Mouse (Mus musculus): ENCODE results near the gene Fam43a. TPM values are rescaled to one million over a fixed set of nuclear protein-coding genes. Genes with fewer than 3 reads are reported as not detected.

Gene Fam43a
- total RNA-seq, 2 experiments from 2014 or later, result 9.0 to 12.7 TPM

DNA sequence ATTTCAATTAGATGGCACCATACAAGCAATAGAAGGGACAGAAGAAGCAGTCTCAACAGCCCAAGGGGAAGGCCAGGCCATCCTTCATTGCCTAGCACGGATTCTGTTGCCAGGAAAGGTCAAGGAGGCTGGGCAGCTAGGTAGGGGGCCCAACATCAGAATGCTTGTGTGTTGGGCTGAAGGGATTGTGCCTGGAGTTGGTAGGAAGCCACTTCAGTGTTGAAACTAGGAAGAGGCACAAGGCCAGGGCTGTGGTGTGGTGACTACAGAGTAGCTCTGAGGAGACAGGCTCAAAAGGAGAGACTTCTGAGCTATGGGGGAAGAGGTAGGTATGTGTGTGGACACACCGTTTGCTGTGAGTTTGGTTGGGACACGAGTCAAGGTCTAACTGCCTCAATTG, 4.2 kb upstream of the Fam43a start:
- DNase-seq (ENCODE audit: extremely low spot score in 1 of 2, low spot score in 1 of 2), result no peak

DNA sequence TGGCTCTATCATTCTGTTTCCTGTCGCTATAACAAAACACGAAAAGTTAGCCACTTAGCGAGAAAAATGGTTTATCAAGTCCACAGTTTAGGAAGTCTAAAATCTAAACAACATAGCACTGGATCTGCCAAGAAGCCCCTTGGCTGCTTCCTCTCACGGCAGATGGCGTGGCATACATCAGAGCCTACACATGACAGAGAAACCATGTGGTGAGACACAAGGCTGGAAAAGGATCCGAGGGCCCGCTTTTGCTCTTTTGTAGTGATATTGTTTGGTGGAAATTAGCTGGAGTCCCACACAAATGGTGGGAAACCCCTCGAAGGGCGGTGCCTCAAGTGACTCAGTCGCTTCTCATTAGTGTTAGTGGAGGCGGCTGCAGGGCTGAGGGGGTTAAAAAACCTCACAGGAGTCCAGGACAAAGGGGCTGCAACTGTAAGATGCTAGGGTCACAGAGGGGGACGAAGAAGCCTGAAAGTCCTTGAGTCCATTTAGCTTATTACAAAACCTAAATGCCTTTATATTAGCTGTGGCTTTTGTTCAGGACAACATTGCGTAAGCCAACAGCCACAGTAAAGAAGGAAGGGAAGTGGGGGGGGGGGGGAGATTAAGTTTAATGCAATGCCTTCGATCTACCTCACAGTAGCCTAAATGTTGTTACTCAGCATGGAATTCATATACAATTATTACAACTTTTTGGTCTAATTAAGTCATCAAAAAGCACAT, 3.5 kb upstream of the Fam43a start:
- peak in 1 of 2 experiments; percentile 26 for DNase-seq (ENCODE audit: extremely low spot score in 1 of 2, low spot score in 1 of 2)

DNA sequence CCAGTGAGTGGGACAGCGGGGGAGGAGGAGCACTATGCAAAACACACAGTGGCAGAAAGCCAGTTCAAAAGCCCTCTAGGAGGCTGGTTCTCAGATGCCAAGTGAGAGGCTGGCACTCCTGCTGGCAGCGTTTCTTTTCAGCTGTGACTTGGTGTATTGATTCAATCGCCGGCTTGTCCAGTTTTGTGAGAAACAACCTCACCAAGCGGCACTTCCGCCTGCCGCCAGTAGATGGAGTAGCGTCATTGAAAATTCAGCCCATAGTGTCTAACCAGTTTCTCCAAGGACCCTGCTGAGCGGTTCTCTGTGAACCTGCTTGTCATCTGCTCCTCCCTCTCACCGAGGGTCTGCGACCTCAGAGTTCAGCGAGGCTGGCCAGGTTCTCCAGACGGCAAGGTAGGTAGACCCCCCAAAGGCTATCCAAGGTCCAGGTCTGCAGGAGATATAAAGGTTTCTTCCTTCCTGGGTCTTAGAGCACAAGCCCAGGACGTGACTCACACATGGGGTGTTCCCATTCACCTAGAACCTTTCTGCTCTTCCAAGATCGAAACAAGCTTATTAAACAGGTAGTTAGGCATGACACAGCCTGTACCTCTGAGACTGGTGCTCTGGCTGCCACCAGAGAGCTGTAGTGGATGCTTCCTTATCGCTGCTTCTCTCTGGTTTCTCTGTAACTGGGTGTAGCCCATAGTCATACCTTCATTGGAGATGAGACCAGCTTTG, 2.4 kb upstream of the Fam43a start:
- peak; percentile 92 to 99 for DNase-seq (ENCODE audit: extremely low spot score in 1 of 2, low spot score in 1 of 2)

DNA sequence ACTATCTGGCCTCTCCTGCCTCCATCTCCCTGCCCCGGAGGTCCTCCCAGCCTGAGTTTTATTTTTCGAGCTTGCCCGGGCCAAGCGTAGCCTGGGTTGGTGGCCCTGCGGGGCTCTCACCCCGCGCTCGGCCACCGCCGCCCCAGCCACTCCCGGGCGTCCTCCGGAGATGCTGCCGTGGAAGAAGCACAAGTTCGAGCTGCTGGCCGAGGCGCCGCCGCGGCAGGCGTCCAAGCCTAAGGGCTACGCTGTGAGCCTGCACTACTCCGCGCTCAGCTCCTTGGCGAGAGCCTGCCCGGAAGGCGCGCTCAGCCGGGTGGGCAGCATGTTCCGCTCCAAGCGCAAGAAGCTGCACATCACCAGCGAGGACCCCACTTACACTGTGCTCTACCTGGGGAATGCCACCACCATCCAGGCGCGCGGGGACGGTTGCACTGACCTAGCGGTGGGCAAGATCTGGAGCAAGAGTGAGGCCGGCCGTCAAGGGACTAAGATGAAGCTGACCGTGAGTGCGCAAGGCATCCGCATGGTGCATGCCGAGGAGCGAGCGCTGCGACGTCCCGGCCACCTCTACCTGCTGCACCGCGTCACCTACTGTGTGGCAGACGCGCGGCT, 1.0 kb downstream of the Fam43a start:
- peak in 1 of 2 experiments; percentile 24 for DNase-seq (ENCODE audit: extremely low spot score in 1 of 2, low spot score in 1 of 2)

DNA sequence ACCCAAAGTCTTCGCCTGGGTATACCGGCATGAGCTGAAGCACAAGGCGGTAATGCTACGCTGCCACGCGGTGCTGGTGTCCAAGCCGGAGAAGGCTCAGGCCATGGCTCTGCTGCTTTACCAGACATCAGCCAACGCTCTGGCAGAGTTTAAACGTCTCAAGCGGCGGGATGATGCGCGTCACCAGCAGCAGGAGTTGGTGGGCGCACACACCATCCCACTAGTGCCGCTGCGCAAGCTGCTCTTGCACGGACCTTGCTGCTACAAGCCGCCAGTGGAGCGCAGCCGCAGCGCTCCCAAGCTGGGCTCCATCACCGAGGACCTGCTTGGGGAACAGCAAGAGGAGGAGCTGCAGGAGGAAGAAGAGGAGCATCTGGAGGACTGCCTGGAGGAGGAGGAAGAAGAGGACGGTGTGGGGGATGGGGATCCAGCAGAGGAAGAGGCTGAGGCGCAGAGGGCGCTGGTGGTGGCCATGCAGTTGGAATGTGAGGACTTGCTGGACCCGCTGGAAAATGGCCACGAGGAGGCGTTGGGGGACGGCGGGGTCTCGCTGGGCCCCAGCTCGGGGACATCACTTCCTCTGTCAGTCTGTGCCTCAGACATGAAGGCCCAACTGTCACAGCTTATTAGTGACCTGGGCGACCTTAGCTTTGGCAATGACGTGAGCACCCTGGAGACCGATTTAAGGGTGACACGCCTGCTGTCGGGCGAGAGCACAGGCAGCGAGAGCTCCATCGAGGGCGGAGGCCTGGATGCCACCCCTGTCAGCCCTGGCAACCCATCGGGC, 1.7 kb downstream of the Fam43a start:
- peak in 1 of 2 experiments; percentile 29 for DNase-seq (ENCODE audit: extremely low spot score in 1 of 2, low spot score in 1 of 2)

DNA sequence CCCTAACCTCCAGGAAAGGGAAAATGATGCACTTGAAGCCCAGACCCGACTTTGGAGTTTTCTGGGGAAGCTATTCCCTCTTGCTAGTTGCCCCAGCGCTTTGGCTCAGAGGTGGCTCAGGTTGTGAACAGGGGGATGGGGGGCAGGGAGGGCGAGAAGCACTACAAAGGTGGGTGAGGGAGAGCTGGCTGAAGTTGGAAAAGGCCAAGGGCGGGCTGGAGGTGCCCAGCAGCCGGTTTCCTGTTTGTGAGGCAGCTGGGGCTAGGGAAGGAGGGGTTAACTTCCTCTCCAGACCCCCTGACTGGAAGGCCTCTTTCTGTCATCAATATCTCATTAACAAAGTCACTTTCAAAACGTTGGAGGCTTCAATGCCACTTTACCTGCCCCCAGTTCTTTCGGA, 2.4 kb downstream of the Fam43a start:
- no peak for DNase-seq (ENCODE audit: extremely low spot score in 1 of 2, low spot score in 1 of 2)

DNA sequence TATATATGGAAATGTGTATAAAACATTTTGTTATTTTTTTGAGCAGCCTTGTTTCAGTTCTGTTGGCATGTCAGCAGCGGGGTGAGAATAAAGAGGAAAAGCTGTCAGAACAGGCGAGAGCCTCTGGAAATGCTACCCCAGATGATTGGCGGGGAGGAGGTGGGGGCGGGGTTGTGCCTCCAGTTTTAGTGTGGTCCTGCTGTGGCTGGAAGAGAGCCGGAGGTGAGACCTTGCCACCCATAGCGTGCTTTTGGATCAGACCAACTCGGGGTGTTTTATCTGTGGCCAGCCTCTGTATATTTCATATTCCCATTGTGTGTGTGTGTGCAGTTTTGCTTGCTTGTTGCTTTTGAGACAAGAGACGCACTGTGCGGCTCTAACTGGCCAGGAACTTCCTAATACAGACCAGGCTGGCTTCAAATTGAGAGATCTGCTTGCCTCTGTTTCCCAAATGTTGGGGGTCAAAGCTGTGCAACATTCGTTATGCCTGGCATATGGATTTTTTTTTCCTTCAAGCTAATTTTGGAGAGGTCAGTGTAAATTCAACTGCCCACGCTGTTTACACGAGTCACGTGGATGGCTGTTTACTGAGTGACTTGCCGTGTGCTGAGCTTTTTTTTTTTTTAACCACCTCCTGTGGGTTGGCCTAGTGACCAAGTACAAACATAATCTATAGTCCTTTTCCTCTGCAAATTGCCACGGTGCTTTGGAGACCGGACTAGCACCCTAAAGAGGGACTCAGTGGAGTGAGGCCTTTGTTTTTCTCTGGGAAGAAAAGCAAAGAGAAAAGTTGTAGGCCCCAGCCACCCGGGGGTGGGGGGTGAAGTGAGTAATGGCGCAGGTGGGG, 3.4 kb downstream of the Fam43a start:
- DNase-seq (ENCODE audit: extremely low spot score in 1 of 2, low spot score in 1 of 2), result no peak

DNA sequence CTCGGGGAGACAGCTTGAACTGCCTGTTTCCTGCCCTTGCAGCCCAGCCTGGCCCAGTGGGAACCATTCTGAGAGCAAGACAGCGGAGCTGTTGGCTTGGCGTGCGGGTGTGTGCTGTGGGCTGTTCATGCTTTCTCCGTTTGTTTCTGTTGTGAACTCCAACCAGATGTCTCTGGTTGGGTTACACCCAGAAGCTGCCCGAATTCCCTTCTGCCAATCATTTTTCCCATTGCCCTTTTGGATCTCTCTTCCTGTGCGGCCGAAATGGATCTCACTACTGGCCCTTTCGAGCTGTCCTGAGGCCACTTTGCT, 4.0 kb downstream of the Fam43a start:
- no peak for DNase-seq (ENCODE audit: extremely low spot score in 1 of 2, low spot score in 1 of 2)

DNA sequence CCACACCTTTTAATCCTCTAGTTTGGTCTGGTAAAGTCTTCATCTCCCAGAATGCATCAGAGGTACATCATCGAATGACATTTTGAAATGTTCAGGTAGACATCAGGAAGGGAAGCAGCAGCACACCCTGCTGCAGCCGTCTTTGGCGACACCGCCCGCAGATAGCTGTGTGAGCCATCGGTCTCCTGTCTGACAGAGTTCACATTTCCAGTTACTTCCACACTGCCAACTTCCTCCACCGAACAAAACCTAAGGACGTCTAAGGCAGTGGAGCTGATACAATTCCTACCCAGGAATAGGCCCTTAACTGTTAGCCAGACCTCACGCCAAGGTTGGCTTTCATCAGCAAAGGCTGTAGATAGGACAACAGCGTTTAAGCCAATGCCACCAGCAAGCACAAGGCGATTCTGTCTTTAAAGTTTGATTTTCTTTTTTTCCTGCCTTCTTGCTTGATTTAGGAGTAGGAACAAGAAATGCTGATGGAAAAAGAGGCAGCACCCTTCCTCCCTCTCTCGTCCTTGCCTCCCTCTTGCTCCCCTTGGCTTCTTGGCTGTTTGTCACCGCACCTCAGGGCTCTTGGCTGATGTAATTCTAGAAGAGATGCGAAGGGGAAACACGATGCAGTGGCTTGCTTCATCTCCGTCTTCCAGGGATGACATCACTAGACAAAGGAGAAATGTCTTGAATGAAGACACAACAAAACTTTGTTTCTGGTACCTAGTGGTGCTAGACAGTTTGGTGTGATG, 4.7 kb downstream of the Fam43a start:
- DNase-seq (ENCODE audit: extremely low spot score in 1 of 2, low spot score in 1 of 2), result no peak

DNA sequence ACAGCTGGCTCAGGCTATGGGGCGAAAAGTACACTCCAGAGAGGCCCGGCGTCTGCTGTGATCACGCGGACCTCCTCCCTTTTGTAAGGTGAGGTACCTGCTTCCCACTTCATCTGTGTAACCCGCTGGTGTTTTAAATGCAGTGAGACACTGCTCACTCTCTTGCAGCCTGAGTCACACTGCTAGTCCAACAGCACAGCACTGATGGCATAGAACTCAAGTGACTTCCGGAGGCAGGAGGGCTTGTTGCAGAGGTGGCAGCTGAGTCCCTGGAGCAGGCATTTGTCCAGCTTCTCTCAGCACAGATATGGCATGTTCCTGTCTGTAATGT, 5.2 kb downstream of the Fam43a start:
- DNase-seq (ENCODE audit: extremely low spot score in 1 of 2, low spot score in 1 of 2), result no peak

DNA sequence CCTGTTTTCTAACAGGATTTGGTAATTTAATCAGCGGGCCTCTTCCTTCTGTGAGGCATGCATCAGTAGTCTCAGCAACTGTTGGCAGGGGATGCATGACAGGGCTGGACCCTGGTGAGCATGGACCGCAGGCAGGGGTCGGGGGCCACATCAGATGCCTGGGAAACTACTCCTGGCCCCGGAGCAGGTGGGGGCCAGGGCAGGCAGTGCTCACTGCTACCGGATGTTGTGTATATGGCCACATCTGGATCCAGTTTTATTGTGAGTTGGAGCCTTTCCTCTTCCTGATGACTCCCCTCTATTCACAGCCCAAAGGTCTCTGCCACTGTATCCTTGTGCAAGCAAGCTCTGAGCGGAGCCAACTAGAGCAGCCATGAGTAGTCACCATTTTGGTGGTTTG, 6.0 kb downstream of the Fam43a start:
- DNase-seq (ENCODE audit: extremely low spot score in 1 of 2, low spot score in 1 of 2), result no peak

DNA sequence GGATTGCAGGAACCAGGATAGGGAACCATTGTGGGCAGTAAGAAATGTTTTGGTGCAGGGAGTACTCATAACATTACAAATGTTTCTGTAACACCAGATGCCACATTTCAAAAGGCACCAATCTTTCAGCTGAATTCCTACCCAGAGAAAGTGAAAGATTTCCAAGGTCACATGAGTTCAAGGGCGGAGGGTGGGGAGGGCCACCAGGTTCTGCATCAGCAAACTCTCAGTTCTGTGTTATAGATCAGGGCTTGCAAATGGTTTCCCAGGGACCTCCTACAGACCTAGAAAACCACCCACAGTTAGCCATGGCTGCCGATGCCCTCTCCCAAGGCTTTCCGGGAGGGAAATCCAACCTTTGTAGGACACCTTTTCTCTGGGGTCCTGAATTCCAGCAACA, 8.3 kb downstream of the Fam43a start:
- no peak for DNase-seq (ENCODE audit: extremely low spot score in 1 of 2, low spot score in 1 of 2)

DNA sequence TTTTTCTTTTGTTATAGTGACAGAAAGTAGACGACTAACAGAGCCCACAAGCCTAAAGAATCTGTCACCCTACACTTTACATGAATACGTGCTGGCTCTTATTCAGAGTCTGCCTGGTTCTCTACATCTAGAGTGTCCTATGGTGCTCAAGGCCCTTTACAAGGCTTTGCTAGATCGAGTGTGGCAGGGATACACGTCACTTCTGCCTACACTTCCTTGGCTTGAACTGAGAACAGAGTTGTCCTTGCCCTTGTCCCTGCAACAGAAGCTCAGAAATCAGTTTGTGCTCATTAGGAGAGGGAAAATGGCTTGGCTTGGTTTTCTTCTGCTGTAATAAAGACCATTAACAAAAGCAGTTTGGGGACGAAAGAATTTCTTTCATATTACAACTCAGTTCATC, 11.8 kb downstream of the Fam43a start:
- no peak for DNase-seq (ENCODE audit: extremely low spot score in 1 of 2, low spot score in 1 of 2)

DNA sequence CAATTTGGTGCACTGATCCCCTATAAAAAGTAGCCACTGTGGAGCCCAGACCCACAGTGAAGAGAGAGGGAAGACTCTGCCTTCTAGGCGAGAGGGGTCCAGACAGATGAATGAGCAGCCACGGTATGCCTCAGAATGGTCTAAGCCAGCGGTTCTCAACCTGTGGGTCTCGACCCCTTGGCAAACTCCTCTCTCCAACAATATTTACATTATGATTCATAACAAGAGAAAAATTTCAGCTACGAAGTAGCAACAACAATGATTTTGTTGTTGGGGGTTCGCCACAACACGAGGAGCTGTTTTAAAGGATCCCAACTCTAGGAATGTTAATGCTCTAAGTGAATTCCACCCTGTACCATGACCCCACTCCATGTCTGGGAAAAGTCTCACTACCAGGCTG, 13.6 kb downstream of the Fam43a start:
- DNase-seq (ENCODE audit: extremely low spot score in 1 of 2, low spot score in 1 of 2), result no peak

DNA sequence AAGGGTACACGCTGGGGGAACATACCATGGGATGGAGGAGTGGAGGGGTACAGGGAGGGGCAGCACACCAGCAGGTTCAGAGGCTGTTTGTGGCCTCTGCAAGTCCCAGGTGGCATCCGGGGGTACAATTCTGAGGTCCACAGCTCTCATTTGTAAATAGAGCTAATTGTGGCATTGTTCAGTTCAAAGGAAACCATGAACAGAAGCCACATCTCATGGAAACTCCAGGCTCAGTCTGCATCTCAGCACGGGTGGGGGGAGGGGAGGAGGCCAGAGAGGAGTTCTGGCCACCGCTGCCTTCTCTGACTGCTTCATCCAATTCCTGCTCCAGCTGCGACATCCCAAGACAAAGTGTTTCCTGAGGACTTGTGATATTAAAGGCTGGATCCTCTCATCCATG, 14.6 kb downstream of the Fam43a start:
- DNase-seq (ENCODE audit: extremely low spot score in 1 of 2, low spot score in 1 of 2), result no peak

DNA sequence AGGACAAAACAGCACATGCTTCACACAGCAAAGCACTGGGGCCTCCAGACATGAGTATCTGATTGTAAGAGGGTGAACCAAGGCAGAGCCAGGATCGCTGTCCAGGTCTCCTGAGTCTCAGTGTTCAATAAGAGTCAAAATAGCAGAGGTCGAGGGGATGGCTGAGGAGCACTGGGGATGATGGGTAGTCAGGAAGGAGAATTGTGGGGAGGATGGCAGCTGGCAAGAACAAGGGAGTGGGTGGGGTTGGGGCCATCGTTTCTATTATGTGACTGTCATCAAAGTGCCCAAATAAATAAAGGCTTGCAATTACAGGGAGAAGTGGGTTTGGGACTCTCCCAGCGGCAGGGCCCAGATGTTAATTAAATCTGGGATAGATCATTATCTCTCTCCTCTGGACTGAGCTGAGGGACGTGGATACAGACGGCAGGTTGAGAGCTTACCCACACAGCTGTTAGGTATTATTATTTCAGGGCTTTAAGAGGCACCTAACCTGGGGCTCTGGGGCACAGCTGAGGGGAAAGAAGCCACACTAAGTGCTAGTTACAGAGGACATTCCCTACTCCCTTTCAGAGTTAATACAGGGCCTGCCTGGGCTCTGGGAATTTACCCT, 15.3 kb downstream of the Fam43a start:
- DNase-seq (ENCODE audit: extremely low spot score in 1 of 2, low spot score in 1 of 2), result no peak

DNA sequence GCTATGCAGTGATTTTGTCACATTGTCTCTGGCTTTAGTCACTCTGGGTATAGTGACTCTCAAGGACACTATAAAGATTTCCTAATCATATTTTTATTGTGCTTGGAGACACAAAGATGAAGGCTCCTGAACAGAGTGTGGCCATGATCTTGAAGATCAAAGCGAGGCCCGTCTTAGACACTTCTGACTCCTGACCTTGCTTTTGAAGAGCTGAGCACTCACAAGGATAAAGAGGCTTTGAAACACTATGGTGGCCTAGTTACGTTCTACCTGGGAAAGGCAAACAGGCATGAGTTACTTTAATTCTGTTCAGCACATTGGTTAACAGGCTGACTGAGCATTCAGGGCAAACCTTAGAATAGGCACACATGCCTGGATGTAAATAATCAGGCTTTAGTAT, 16.8 kb downstream of the Fam43a start:
- no peak for DNase-seq (ENCODE audit: extremely low spot score in 1 of 2, low spot score in 1 of 2)

DNA sequence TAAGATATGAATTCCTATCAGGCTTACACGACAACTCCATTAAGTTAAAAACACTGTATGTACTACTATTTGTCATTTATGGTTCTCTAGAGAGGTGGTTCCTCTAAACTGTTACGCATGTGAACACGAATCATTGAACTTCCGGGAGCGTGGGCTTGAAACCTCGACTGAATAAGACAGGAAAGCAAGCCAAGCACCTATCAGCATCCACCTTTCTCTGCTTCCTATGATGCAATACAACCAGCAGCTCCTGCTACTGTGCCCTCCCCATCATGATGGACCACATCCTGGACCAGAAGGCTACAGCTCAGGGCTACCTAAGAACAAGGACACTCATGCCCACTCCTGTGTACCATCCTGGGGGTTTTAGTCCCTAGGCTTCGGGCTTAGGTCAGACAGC, 24.1 kb downstream of the Fam43a start:
- DNase-seq (ENCODE audit: extremely low spot score in 1 of 2, low spot score in 1 of 2), result no peak

DNA sequence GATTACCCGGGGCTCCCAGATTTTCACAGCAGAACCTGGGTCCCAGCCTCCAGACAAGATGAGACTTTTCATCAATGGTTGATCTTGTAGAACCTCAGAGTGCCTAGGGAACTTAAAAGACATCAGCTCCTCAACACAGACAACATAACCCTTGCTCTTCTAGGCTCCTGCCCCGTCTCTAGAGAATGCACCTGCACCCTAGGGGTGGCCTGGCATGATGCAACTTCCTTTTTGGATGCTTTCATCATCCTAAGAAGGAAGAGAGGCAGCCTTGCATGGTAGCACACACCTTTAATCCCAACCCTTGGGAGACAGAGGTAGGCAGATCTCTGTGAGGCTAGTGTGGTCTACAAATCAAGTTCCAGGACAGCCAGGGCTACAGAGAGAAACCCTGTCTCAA, 25.1 kb downstream of the Fam43a start:
- no peak for DNase-seq (ENCODE audit: extremely low spot score in 1 of 2, low spot score in 1 of 2)
